Mouse (Mus musculus): ENCODE measurements at regions not wholly inside any gene's neighbourhood (a gene's known extent, or its start where the extent isn't known, plus 50 kb on each side); places are given as distances from the start of the nearest gene placed in this dataset.

GRCm38 (mm10) chr7:136430085-136431011 lies 464.1 kb upstream of the Mgmt start:
- Histone ChIP-seq H3K9me3 (ENCODE audit: control insufficient read depth, low read depth, low read length) (no peaks in the 10 kb centered on the region), H3K9ac (replicated peaks; ENCODE audit: low read depth, low read length) (no peak overlapping the region), H3K27me3 (ENCODE audit: control insufficient read depth, insufficient read depth, low read length) (no peaks in the 10 kb centered on the region), H3K4me3 (ENCODE audit: low read depth, low read length) (no peak overlapping the region), H3K36me3 (ENCODE audit: control insufficient read depth, insufficient read depth, low read length) (no peaks in the 10 kb centered on the region), H3K4me1 (ENCODE audit: control insufficient read depth, insufficient read depth, low read length) (peaks cover 3% of the 10 kb centered on the region; the same call in 1 of the 2 replicates), H3K27ac (ENCODE audit: low read length) (no peak overlapping the region), H3K4me2 (replicated peaks; ENCODE audit: low read depth, low read length) (no peak overlapping the region)
- no peak for ATAC-seq (ENCODE audit: insufficient number of reproducible peaks, insufficient read depth, low FRiP score, low read depth)
- WGBS, result 45% methylated on average over 21 of the region's 21 CpGs

- Histone ChIP-seq H3K4me3 (ENCODE audit: low read depth, low read length) (no peak overlapping the region), H3K9ac (replicated peaks; ENCODE audit: low read depth, low read length) (no peak overlapping the region), H3K36me3 (ENCODE audit: control insufficient read depth, insufficient read depth, low read length) (no peaks in the 10 kb centered on the region), H3K27me3 (ENCODE audit: control insufficient read depth, insufficient read depth, low read length) (no peaks in the 10 kb centered on the region), H3K4me1 (ENCODE audit: control insufficient read depth, insufficient read depth, low read length) (peaks cover 3% of the 10 kb centered on the region; the same call in 1 of the 2 replicates), H3K27ac (ENCODE audit: low read length) (no peak overlapping the region), H3K4me2 (replicated peaks; ENCODE audit: low read depth, low read length) (no peak overlapping the region), H3K9me3 (ENCODE audit: control insufficient read depth, low read depth, low read length) (no peaks in the 10 kb centered on the region)
- 55% methylated on average over 3 of the region's 3 CpGs for WGBS
- ATAC-seq (ENCODE audit: insufficient number of reproducible peaks, insufficient read depth, low FRiP score, low read depth), result no peak
Observed at GRCm38 (mm10) chr7:136433699-136434098, 460.7 kb upstream of the Mgmt start.

- Histone ChIP-seq H3K36me3 (ENCODE audit: control insufficient read depth, insufficient read depth, low read length) (no peaks in the 10 kb centered on the region), H3K9ac (replicated peaks; ENCODE audit: low read depth, low read length) (no peak overlapping the region), H3K9me3 (ENCODE audit: control insufficient read depth, low read depth, low read length) (no peaks in the 10 kb centered on the region), H3K4me3 (ENCODE audit: low read depth, low read length) (no peak overlapping the region), H3K27me3 (ENCODE audit: control insufficient read depth, insufficient read depth, low read length) (no peaks in the 10 kb centered on the region), H3K27ac (ENCODE audit: low read length) (no peak overlapping the region), H3K4me2 (replicated peaks; ENCODE audit: low read depth, low read length) (no peak overlapping the region), H3K4me1 (ENCODE audit: control insufficient read depth, insufficient read depth, low read length) (peaks cover 3% of the 10 kb centered on the region; the same call in 1 of the 2 replicates)
- no peak for ATAC-seq (ENCODE audit: insufficient number of reproducible peaks, insufficient read depth, low FRiP score, low read depth)
- WGBS, result 89% methylated on average over 13 of the region's 13 CpGs
Observed at GRCm38 (mm10) chr7:136434510-136434909, 459.9 kb upstream of the Mgmt start.

GRCm38 (mm10) chr7:136443436-136443835 lies 451.0 kb upstream of the Mgmt start:
- no peak for ATAC-seq (ENCODE audit: insufficient number of reproducible peaks, insufficient read depth, low FRiP score, low read depth)
- Histone ChIP-seq H3K36me3 (ENCODE audit: control insufficient read depth, insufficient read depth, low read length) (no peaks in the 10 kb centered on the region), H3K4me3 (ENCODE audit: low read depth, low read length) (no peak overlapping the region), H3K27me3 (ENCODE audit: control insufficient read depth, insufficient read depth, low read length) (no peaks in the 10 kb centered on the region), H3K9me3 (ENCODE audit: control insufficient read depth, low read depth, low read length) (no peaks in the 10 kb centered on the region), H3K9ac (replicated peaks; ENCODE audit: low read depth, low read length) (no peak overlapping the region), H3K4me2 (replicated peaks; ENCODE audit: low read depth, low read length) (no peak overlapping the region), H3K4me1 (ENCODE audit: control insufficient read depth, insufficient read depth, low read length) (no peaks in the 10 kb centered on the region), H3K27ac (ENCODE audit: low read length) (no peak overlapping the region)
- 73% methylated on average over 2 of the region's 2 CpGs for WGBS

GRCm38 (mm10) chr7:136445091-136445490 lies 449.3 kb upstream of the Mgmt start:
- Histone ChIP-seq H3K9me3 (ENCODE audit: control insufficient read depth, low read depth, low read length) (no peaks in the 10 kb centered on the region), H3K27ac (ENCODE audit: low read length) (no peak overlapping the region), H3K4me1 (ENCODE audit: control insufficient read depth, insufficient read depth, low read length) (no peaks in the 10 kb centered on the region), H3K27me3 (ENCODE audit: control insufficient read depth, insufficient read depth, low read length) (no peaks in the 10 kb centered on the region), H3K4me3 (ENCODE audit: low read depth, low read length) (no peak overlapping the region), H3K36me3 (ENCODE audit: control insufficient read depth, insufficient read depth, low read length) (no peaks in the 10 kb centered on the region), H3K4me2 (replicated peaks; ENCODE audit: low read depth, low read length) (no peak overlapping the region), H3K9ac (replicated peaks; ENCODE audit: low read depth, low read length) (no peak overlapping the region)
- no peak for ATAC-seq (ENCODE audit: insufficient number of reproducible peaks, insufficient read depth, low FRiP score, low read depth)
- 69% methylated on average over 6 of the region's 6 CpGs for WGBS

GRCm38 (mm10) chr7:136449286-136449685 lies 445.1 kb upstream of the Mgmt start:
- Histone ChIP-seq H3K4me1 (ENCODE audit: control insufficient read depth, insufficient read depth, low read length) (no peaks in the 10 kb centered on the region), H3K4me2 (replicated peaks; ENCODE audit: low read depth, low read length) (no peak overlapping the region), H3K27ac (ENCODE audit: low read length) (no peak overlapping the region), H3K27me3 (ENCODE audit: control insufficient read depth, insufficient read depth, low read length) (no peaks in the 10 kb centered on the region), H3K4me3 (ENCODE audit: low read depth, low read length) (no peak overlapping the region), H3K9me3 (ENCODE audit: control insufficient read depth, low read depth, low read length) (no peaks in the 10 kb centered on the region), H3K36me3 (ENCODE audit: control insufficient read depth, insufficient read depth, low read length) (no peaks in the 10 kb centered on the region), H3K9ac (replicated peaks; ENCODE audit: low read depth, low read length) (no peak overlapping the region)
- no peak for ATAC-seq (ENCODE audit: insufficient number of reproducible peaks, insufficient read depth, low FRiP score, low read depth)
- whole genome bisulfite sequencing, result 81% methylated on average over 1 of the region's 1 CpGs

GRCm38 (mm10) chr7:136451672-136452361 lies 442.6 kb upstream of the Mgmt start:
- no peaks in the 10 kb centered on the region for H3K9me3 ChIP-seq (ENCODE audit: control insufficient read depth, low read depth, low read length)
- no peak for ATAC-seq (ENCODE audit: insufficient number of reproducible peaks, insufficient read depth, low FRiP score, low read depth)
- H3K36me3 ChIP-seq (ENCODE audit: control insufficient read depth, insufficient read depth, low read length), result no peaks in the 10 kb centered on the region
- no peak overlapping the region for H3K4me2 ChIP-seq (replicated peaks; ENCODE audit: low read depth, low read length)
- H3K27ac ChIP-seq (ENCODE audit: low read length), result no peak overlapping the region
- H3K4me3 ChIP-seq (ENCODE audit: low read depth, low read length), result no peak overlapping the region
- 0 out of 2 replicates have a peak, but pooled peaks cover 3% of the 10 kb centered on the region for H3K4me1 ChIP-seq (ENCODE audit: control insufficient read depth, insufficient read depth, low read length)
- WGBS, result 74% methylated on average over 8 of the region's 8 CpGs
- H3K9ac ChIP-seq (replicated peaks; ENCODE audit: low read depth, low read length), result no peak overlapping the region
- no peaks in the 10 kb centered on the region for H3K27me3 ChIP-seq (ENCODE audit: control insufficient read depth, insufficient read depth, low read length)

GRCm38 (mm10) chr7:136452561-136452960 lies 441.9 kb upstream of the Mgmt start:
- Histone ChIP-seq H3K4me1 (ENCODE audit: control insufficient read depth, insufficient read depth, low read length) (0 out of 2 replicates have a peak, but pooled peaks cover 3% of the 10 kb centered on the region), H3K27me3 (ENCODE audit: control insufficient read depth, insufficient read depth, low read length) (no peaks in the 10 kb centered on the region), H3K9me3 (ENCODE audit: control insufficient read depth, low read depth, low read length) (no peaks in the 10 kb centered on the region), H3K4me3 (ENCODE audit: low read depth, low read length) (no peak overlapping the region), H3K4me2 (replicated peaks; ENCODE audit: low read depth, low read length) (no peak overlapping the region), H3K9ac (replicated peaks; ENCODE audit: low read depth, low read length) (no peak overlapping the region), H3K36me3 (ENCODE audit: control insufficient read depth, insufficient read depth, low read length) (no peaks in the 10 kb centered on the region), H3K27ac (ENCODE audit: low read length) (no peak overlapping the region)
- no peak for ATAC-seq (ENCODE audit: insufficient number of reproducible peaks, insufficient read depth, low FRiP score, low read depth)
- WGBS, result 77% methylated on average over 5 of the region's 5 CpGs
